Comparison of ENCODE assay signal across 31 mouse cellular contexts in the genomic region with DNA sequence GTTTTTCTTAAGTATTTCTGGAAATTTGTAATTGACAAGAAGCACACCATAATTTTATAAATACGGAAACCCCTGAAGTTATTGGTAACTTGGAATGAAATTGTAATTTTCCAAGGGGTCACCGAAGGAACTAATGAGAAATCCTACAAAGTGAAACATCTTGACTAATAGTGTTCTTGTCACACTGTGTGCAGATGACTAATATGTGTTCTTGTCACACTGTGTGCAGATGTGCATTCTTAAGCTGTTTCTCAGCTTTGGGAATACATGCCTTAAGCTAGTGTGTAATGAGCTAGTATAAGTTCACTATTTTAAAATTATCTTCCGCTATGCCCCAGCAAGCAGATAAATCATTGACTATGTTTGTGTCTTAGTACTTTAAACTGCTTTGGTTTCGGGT. TPM values are rescaled to one million over a fixed set of nuclear protein-coding genes. Genes with fewer than 3 reads are reported as not detected.
"Had no signal": no experiment of that assay in that cellular context is flagged by ENCODE, and none has a peak within 500 bp of the region (broad histone marks: within the 10 kb centered on the region; RNA-seq: fewer than 3 reads in every experiment).

No protein-coding gene starts in this region.

- ATAC-seq: hindbrain, embryonic 16.5 days; inflammation-experienced regulatory T-cells, adult 6 months; intestine, embryonic 15.5 days; intestine, postnatal 0 days; liver, postnatal 0 days had no signal

- DNase-seq: gastrocnemius, adult 2 months; gastrocnemius, postnatal 10 days; gastrocnemius, postnatal 25 days; heart, postnatal 10 days; heart, postnatal 4 days; kidney, adult 8-10 months; kidney, postnatal 10 days; kidney, postnatal 25 days; kidney, postnatal 4 days; liver; liver, embryonic 13.5 days; liver, postnatal 0 days had no signal

- H3K27me3 ChIP-seq: hindbrain, embryonic 12.5 days; intestine, embryonic 15.5 days; kidney, embryonic 15.5 days; limb, embryonic 12.5 days; liver, embryonic 13.5 days; liver, embryonic 15.5 days had no signal

- H3K4me2 ChIP-seq: heart, embryonic 12.5 days; hindbrain, embryonic 12.5 days; hindbrain, embryonic 14.5 days; intestine, embryonic 15.5 days; kidney, embryonic 15.5 days; limb, embryonic 12.5 days; liver, embryonic 11.5 days; liver, embryonic 13.5 days; liver, embryonic 15.5 days had no signal

- H3K9ac ChIP-seq: heart, embryonic 12.5 days; hindbrain, embryonic 12.5 days; hindbrain, embryonic 14.5 days; intestine, embryonic 15.5 days; kidney, embryonic 15.5 days; limb, embryonic 12.5 days; liver, embryonic 13.5 days; liver, embryonic 15.5 days; liver, postnatal 0 days had no signal

- H3K27ac ChIP-seq: gastrocnemius, adult 2 months; heart, embryonic 10.5 days; hindbrain, embryonic 10.5 days; hindbrain, embryonic 12.5 days; hindbrain, embryonic 14.5 days; intestine, embryonic 15.5 days; kidney, embryonic 15.5 days; layer of hippocampus, adult 2 months; left cerebral cortex, adult 2 months; limb, embryonic 10.5 days; limb, embryonic 12.5 days; liver, embryonic 13.5 days; liver, embryonic 15.5 days had no signal

- H3K4me1 ChIP-seq: heart, embryonic 10.5 days; hindbrain, embryonic 10.5 days; hindbrain, embryonic 12.5 days; intestine, embryonic 15.5 days; kidney, embryonic 15.5 days; limb, embryonic 10.5 days; limb, embryonic 12.5 days; liver, embryonic 13.5 days; liver, embryonic 15.5 days had no signal

- H3K9me3 ChIP-seq: heart, embryonic 10.5 days; heart, embryonic 12.5 days; hindbrain, embryonic 10.5 days; hindbrain, embryonic 12.5 days; intestine, embryonic 15.5 days; kidney, embryonic 15.5 days; limb, embryonic 10.5 days; limb, embryonic 12.5 days; liver, embryonic 13.5 days; liver, embryonic 15.5 days had no signal

- H3K4me3 ChIP-seq: gastrocnemius, adult 2 months; heart, embryonic 10.5 days; heart, embryonic 12.5 days; hindbrain, embryonic 10.5 days; hindbrain, embryonic 12.5 days; intestine, embryonic 15.5 days; kidney, embryonic 15.5 days; layer of hippocampus, adult 2 months; left cerebral cortex, adult 2 months; limb, embryonic 10.5 days; limb, embryonic 12.5 days; liver, embryonic 13.5 days; liver, embryonic 15.5 days had no signal

RNA-seq across cellular contexts. Expression of gene Tmem169, which starts 39.1 kb away (rescaled TPM):
- total RNA-seq: gastrocnemius, adult 2 months; gastrocnemius, postnatal 25 days; granulocyte monocyte progenitor cell, adult 5-6 weeks; heart, adult 8-10 months; heart, postnatal 25 days had no signal
- polyA plus RNA-seq: inflammation-experienced regulatory T-cells, adult 6 months had no signal
